Mouse (Mus musculus) heart, adult 11 months (tissue): Measurements from ENCODE around the gene Gtf3c2.

ENCODE experiments used
- DNase-seq: peaks from one replicate; pipeline ENCODE4 v3.0.0; 2022

Gene Gtf3c2

GRCm38 (mm10) chr5:31197072-31197471 is 17.1 kb upstream of the Gtf3c2 start:
- DNase-seq, result peak; percentile 85

DNA sequence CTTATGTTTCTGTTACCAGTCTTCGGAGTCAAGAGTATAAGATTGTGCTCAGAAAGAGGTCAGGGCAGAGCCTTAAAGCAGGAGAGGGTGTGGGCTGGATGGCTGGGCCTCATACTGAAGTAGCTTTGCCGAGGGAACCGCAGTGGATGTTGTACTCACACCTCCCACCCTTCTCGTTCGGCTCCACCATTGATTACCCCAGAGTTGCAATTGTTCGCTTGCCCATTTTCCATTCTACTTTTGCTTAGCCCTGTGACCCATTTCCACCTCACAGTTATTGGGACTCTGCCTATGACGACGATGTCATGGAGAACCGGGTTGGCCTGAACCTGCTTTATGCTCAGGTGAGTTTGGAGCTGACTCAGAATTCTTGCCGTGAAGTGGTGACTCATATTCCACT is 16.3 kb upstream of the Gtf3c2 start:
- DNase-seq, result peak; percentile 85

GRCm38 (mm10) chr5:31195671-31196070 is 15.7 kb upstream of the Gtf3c2 start:
- peak; percentile 90 for DNase-seq

- DNase-seq, result peak; percentile 87
Observed at GRCm38 (mm10) chr5:31194486-31195485, 14.8 kb upstream of the Gtf3c2 start.

DNA sequence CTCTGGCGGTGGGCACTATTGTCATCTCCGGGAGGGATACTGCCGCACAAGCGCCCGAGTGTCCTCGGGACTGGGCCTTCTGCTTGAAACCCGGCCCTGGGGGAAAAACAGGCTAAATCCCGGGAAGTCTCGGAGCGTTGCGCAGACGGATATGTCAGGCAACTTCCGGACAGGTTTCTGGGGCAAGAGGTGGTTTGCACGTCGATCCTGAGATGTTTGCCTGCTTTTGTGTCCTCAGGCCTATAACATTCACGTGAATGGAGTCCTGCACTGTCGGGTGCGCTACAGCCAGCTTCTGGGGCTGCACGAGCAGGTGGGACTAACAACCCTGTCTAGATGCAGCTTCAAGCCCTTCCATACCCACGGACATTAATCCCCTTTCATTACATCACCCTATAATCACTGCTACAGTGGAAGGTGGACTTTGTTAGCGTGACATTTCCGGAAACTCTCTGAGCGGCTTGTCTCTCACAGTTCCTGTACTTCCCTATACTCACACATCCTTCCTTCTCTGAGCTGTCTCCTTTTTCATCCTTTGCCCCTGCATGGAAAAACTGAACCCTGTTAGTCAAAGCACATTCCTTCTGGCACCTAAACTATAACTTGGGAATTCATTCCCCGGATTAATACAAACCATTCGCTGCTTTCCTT is 13.8 kb upstream of the Gtf3c2 start:
- no peak for DNase-seq

DNA sequence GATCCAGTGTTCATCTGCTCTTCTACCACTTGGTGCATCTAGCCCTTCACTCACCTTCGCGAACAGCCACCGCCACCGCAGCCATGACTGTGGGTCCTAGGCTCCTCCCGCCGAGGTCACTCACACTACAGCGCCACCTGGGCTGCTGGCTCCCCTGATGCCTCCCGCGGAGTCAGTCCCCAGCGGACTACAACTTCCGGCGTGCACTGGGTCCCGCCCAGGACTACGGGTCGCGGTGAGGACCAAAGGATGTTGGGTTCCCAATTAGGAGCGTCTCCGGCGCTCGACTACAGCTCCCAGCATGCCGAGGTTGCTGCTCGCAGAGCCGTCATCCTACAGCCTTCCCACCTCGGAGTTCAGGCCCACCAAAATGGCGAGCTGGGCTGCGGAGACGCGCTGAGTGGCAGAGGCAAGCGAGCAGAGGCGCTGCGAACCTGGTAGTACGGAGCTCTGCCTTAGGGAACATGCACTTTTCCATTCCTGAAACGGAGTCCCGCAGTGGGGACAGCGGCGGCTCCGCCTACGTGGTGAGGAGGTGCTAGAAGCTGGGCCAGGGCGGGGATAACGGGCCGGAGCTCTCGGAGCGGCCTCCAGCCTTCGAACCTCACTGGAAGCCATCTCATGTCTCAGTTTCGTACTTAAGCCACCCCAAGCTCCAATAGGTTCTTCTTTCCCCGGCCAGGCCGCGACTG is 13.1 kb upstream of the Gtf3c2 start, which contains the start of the genes Snx17 and Eif2b4:
TSS of gene Snx17 (plus strand) at position 289 of the 692 bp plus-strand sequence.
TSS of gene Eif2b4 (minus strand) at position 492 of the 692 bp plus-strand sequence.
- peak; percentile 100 for DNase-seq

- DNase-seq, result peak; percentile 67
Observed at GRCm38 (mm10) chr5:31192045-31192938, 12.3 kb upstream of the Gtf3c2 start.

- DNase-seq, result peak; percentile 86
Observed at GRCm38 (mm10) chr5:31190201-31190600, 10.3 kb upstream of the Gtf3c2 start.

DNA sequence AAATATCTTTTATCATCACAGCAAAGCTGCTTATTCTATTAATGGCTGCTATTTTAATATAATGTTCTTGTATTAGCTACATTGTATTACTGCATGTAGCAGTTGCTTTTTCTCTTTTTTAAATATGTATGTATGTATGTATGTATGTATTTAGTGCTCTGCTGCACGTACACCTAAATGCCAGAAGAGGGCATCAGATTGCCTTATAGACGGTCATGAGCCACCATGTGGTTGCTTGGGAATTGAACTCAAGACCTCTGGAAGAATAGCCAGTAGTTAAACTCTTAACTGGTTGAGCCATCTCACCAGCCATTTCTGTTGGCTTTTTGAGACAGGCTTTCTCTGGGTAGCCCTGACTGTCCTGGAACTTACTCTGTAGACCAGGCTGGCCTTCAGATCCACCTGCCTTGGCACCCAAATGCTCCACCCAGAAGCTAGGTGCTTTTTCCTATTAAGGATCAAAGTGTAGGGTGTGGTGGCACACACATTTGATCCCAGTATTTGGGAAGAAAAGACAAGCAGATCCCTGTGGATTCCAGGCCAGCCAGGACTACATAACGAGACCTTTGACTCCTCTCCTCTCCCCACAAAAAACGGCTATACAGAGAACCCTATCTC is 8.4 kb upstream of the Gtf3c2 start:
- peak; percentile 75 for DNase-seq

DNA sequence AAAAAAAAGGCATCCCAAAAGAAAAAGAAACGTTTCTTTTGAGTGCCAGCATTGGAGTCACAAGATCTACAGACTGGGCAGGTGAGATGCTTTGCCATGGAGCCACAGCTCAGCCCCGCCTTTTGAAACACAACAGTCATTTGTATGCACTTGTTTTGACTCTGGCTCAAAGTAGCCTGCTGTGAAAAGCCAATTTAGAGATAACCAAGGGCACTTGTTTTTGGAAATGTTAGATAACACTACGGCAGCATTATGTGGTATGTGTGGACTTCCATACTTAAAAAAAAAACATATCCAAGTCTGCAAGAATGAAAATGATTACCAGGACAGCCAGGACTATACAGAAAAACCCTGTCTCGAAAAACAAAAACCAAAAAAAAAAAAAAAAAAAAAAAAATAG is 3.7 kb upstream of the Gtf3c2 start:
- peak; percentile 42 for DNase-seq

DNA sequence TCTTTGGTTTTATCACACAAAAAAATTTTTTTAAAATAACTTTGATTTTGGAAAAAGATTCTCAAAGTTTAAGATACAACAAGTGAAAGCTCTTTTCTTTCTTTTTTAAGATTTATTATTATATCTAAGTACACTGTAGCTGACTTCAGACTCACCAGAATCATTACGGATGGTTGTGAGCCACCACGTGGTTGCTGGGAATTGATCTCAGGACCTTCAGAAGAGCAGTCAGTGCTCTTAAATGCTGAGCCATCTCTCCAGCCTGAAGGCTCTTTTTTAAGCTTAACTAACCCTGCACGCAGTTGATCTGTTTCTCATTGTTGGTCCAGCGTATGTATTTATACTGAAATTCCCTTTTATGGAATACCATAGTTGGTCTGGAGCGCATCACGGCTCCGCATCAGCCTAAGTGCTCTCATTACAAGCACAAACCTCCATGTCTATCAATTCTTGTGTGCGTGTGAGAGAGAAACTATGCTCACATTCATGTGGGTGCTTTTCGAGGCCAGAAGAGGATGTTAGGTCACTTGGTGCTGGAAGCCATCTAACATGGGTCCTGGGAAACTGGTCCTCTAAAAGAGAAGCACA is 1.3 kb upstream of the Gtf3c2 start:
- peak; percentile 77 for DNase-seq

DNA sequence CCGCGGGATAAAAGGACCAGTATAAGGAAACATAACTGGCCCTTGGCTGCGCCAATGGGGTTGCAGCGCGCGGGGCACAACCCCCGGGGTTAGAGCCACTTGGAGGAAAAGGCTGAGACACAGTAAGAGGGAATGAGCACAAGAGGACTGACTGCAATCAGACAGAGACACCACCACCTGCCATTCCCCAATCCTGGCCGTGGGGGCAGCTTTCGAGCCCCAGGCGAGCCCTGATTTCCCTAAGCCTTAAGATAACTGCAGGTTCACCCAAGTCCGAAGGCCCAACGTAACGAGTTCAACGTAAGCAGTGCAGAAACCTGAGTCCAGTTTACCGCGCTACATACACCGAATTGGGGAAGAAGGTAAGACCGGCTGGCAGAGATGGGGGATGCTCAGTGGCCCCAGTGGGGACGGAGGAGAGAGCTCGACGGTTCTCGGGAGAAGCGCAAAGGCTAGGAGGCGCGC is 611 bp downstream of the Gtf3c2 start:
- peak; percentile 95 for DNase-seq

DNA sequence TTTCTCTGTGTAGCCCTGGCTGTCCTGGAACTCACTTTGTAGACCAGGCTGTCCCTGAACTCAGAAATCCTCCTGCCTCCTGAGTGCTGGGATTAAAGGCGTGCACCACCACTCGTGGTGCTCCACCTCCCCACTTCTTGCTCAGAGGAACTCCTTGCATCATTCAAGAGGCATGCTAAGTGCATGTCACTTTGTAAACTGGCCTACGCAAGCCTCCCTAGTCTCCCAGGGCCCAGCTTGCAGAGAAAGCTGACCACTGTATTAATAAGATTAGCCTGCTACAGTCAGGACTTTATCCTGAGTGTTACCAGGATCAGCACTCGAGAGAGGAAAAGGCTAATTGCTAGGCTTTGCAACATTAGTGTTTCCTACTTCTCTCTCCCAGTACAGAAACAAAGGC is 11.3 kb downstream of the Gtf3c2 start:
- no peak for DNase-seq

- peak; percentile 52 for DNase-seq
Observed at GRCm38 (mm10) chr5:31164878-31165277, 15.1 kb downstream of the Gtf3c2 start.

GRCm38 (mm10) chr5:31162462-31162861 is 17.5 kb downstream of the Gtf3c2 start:
- DNase-seq, result no peak

- DNase-seq, result peak; percentile 99
Observed at GRCm38 (mm10) chr5:31154152-31154553, 25.8 kb downstream of the Gtf3c2 start, which contains the start of gene Mpv17. Gene Mpv17, minus strand, starts transcription at chr5:31154251.

DNA sequence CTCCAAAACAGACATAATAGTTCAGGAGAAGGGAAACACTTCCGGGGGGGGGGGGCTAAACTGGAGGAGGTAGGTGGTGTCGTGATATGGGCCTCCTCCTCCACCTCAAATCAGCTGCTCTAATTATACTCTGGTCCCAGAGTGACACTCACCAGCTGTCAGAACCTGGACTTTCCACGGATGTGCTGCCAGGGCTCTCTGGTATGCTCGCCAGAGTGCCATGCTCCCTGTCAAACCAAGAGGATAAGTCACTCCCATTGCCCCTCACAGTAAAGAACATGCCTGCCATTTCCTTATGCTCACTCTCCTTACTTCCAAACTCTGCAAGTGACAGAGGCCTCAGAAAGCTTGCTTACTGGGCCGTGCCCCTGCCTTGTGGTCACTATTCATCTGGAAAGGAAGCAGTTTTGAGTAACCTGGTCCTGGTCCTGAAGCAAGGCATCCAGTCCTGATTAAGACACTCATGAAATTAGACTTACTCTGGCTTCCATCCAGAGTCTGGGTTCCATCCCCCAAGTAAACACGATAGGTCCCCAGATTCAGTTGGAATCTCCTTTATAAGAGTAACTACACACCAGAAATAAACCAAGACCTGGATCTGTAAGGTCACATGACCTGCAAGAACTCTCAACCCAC is 26.3 kb downstream of the Gtf3c2 start:
- peak; percentile 96 for DNase-seq

DNA sequence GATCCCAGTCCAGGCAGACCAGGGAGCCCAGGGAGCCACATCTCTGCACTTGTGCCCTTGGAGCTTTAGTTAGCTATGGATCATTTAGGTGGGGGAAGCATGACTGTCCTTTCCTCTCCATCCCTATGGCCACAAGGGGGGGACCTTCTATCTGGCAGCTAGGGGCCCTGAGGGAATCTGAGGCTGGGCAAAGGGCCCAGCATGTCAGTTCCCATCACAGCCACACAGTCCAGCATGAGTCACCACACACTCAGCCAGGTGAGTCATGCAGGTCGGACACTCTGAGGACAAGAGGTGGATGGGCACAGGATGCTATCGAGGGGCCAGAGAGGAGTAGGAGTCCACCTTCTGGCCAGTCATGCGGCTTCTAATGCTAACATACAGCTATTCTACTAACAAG is 28.2 kb downstream of the Gtf3c2 start:
- DNase-seq, result peak; percentile 96

DNA sequence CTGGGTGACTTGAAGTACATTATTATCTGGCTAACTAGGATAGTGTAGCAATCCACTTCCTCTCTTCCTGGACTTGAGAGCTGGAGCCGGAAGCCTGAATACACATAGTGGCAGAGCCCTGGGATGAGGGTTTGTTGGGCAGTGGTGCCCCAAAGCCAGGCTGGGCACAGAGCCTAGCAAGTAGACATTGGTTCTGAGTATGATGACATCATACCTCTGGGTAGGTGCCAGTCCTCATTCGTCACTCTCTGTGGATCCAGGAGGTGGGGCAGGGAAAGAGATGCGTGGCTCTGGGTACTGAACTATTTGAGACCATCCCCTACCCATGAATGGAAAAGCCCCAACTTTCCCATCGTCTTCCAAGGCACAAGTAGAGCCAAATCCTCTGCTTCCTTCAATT is 30.2 kb downstream of the Gtf3c2 start:
- DNase-seq, result peak; percentile 92

DNA sequence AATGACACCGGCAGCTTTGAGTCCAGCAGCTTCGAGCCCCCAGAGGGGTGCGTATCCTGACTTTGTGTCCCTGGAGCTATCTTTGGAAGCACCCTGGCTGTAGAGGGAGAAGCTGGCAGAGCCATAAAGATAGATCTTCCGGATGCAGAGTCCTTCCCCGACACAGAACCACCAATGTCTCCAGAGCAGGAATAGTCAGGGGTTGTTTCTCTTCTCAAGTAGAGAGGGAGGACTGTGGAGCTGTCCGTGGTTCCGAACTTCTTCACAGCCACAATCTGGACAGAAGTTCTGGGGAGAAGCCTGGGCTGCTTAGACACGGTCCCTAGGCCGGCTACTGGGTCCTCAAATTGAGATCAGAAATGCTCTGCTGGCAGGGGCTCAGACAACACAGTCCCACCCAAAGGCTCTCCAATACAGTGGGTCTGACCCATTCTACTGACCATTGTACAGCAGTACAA is 40.9 kb downstream of the Gtf3c2 start:
- DNase-seq, result peak; percentile 88
